Mouse (Mus musculus): ENCODE results near the gene Eid2. TPM values are rescaled to one million over a fixed set of nuclear protein-coding genes. Genes with fewer than 3 reads are reported as not detected.

Gene Eid2
- 2.6 and 9.5 TPM in 2 replicates for polyA plus RNA-seq (2012; rRNA removed; ENCODE audit: low replicate concordance)

GRCm38 (mm10) chr7:28267129-28268041 lies at the start of gene Eid2:
TSS of gene Eid2 (plus strand) at chr7:28267881.

GRCm38 (mm10) chr7:28277615-28278278 lies 10.1 kb downstream of the Eid2 start, which contains the start of gene Eid2b:
TSS of gene Eid2b (plus strand) at chr7:28277739.

GRCm38 (mm10) chr7:28290638-28291590 lies 23.2 kb downstream of the Eid2 start, which contains the start of gene Selenov:
TSS of gene Selenov (minus strand) at chr7:28291186.

GRCm38 (mm10) chr7:28301616-28302433 lies 34.1 kb downstream of the Eid2 start, which contains the start of gene Dll3:
TSS of gene Dll3 (minus strand) at chr7:28302238.

GRCm38 (mm10) chr7:28311926-28312543 lies 44.4 kb downstream of the Eid2 start, which contains the start of gene Timm50:
TSS of gene Timm50 (minus strand) at chr7:28312072.

Other genes with a start within 250 kb of the Eid2 start
- gene Psmc4, start 217.8 kb upstream of the Eid2 start, polyA plus RNA-seq (2012; rRNA removed; ENCODE audit: low replicate concordance) = 77.8 and 97.0 TPM in 2 replicates
- 45.0 and 51.2 TPM in 2 replicates for gene Fcgbp, start 196.6 kb upstream of the Eid2 start, polyA plus RNA-seq (2012; rRNA removed; ENCODE audit: low replicate concordance)
- gene 9530053A07Rik, start 138.4 kb upstream of the Eid2 start, polyA plus RNA-seq (2012; rRNA removed; ENCODE audit: low replicate concordance) = not detected in 2 replicates
- gene Fbl, start 98.2 kb upstream of the Eid2 start, polyA plus RNA-seq (2012; rRNA removed; ENCODE audit: low replicate concordance) = 32.1 and 36.7 TPM in 2 replicates
- gene Dyrk1b, start 88.4 kb upstream of the Eid2 start, polyA plus RNA-seq (2012; rRNA removed; ENCODE audit: low replicate concordance) = 66.0 and 77.5 TPM in 2 replicates
- gene Eid2b, start 9.9 kb downstream of the Eid2 start, polyA plus RNA-seq (2012; rRNA removed; ENCODE audit: low replicate concordance) = 7.4 and 19.4 TPM in 2 replicates
- not detected in 2 replicates for gene Selenov, start 23.3 kb downstream of the Eid2 start, polyA plus RNA-seq (2012; rRNA removed; ENCODE audit: low replicate concordance)
- 0.11 TPM in 1 of 2 replicates, not detected in the other for gene Dll3, start 34.4 kb downstream of the Eid2 start, polyA plus RNA-seq (2012; rRNA removed; ENCODE audit: low replicate concordance)
- gene Timm50, start 44.2 kb downstream of the Eid2 start, polyA plus RNA-seq (2012; rRNA removed; ENCODE audit: low replicate concordance) = 90.3 and 103 TPM in 2 replicates
- 114 and 125 TPM in 2 replicates for gene Supt5, start 70.9 kb downstream of the Eid2 start, polyA plus RNA-seq (2012; rRNA removed; ENCODE audit: low replicate concordance)
- 1,024 and 1,255 TPM in 2 replicates for gene Rps16, start 82.8 kb downstream of the Eid2 start, polyA plus RNA-seq (2012; rRNA removed; ENCODE audit: low replicate concordance)
- gene Plekhg2, start 104.7 kb downstream of the Eid2 start, polyA plus RNA-seq (2012; rRNA removed; ENCODE audit: low replicate concordance) = 35.6 and 63.3 TPM in 2 replicates
- gene Zfp36, start 112.4 kb downstream of the Eid2 start, polyA plus RNA-seq (2012; rRNA removed; ENCODE audit: low replicate concordance) = 63.8 and 131 TPM in 2 replicates
- 54.4 and 58.2 TPM in 2 replicates for gene Med29, start 124.8 kb downstream of the Eid2 start, polyA plus RNA-seq (2012; rRNA removed; ENCODE audit: low replicate concordance)
- 89.1 and 121 TPM in 2 replicates for gene Paf1, start 125.1 kb downstream of the Eid2 start, polyA plus RNA-seq (2012; rRNA removed; ENCODE audit: low replicate concordance)
- 21.0 and 30.6 TPM in 2 replicates for gene Gmfg, start 169.6 kb downstream of the Eid2 start, polyA plus RNA-seq (2012; rRNA removed; ENCODE audit: low replicate concordance)
- gene Lrfn1, start 184.1 kb downstream of the Eid2 start, polyA plus RNA-seq (2012; rRNA removed; ENCODE audit: low replicate concordance) = 3.9 and 9.0 TPM in 2 replicates
- gene Ifnl2, start 242.6 kb downstream of the Eid2 start, polyA plus RNA-seq (2012; rRNA removed; ENCODE audit: low replicate concordance) = not detected in 2 replicates